Mouse (Mus musculus) adrenal gland, adult 18-20 months (tissue): ENCODE data around the gene Nfatc3. TPM values are rescaled to one million over a fixed set of nuclear protein-coding genes. Genes with fewer than 3 reads are reported as not detected.
"Not testable (repeated sequence)": the region's sequence is repeated elsewhere in the genome, so short reads cannot be mapped to it uniquely, and the experiment has no call there.

Experiments
- DNase-seq, 2 experiments: peaks; one replicate each; pipeline ENCODE4 v3.0.0; 2021 to 2022; ENCODE audit warnings: low spot score in 2 of 2
- long read RNA-seq, 2 experiments: library from polyadenylated mRNA; stranded (forward); transcript quantifications; one replicate each; pipeline ENCODE4 v2.0.0; 2021
- total RNA-seq, 2 experiments: library from RNA; stranded (reverse); gene quantifications; 1 replicate in 1 of 2; 2 replicates in 1 of 2; pipeline ENCODE4 v1.2.3; 2021

Nfatc3 gene
- 10 to 100 TPM; 34.5 to 50.9 TPM for total RNA-seq
- long read RNA-seq, experiment 1, full-length matches to known transcripts, result 5 of 16 reads
- long read RNA-seq, experiment 1, partial matches to known transcripts, result 5 of 16 reads
- long read RNA-seq, experiment 1, other reads (novel, unspliced or antisense), result 6 of 16 reads
- long read RNA-seq, experiment 2, partial matches to known transcripts, result 12 of 19 reads
- long read RNA-seq, experiment 2, other reads (novel, unspliced or antisense), result 6 of 19 reads

DNA sequence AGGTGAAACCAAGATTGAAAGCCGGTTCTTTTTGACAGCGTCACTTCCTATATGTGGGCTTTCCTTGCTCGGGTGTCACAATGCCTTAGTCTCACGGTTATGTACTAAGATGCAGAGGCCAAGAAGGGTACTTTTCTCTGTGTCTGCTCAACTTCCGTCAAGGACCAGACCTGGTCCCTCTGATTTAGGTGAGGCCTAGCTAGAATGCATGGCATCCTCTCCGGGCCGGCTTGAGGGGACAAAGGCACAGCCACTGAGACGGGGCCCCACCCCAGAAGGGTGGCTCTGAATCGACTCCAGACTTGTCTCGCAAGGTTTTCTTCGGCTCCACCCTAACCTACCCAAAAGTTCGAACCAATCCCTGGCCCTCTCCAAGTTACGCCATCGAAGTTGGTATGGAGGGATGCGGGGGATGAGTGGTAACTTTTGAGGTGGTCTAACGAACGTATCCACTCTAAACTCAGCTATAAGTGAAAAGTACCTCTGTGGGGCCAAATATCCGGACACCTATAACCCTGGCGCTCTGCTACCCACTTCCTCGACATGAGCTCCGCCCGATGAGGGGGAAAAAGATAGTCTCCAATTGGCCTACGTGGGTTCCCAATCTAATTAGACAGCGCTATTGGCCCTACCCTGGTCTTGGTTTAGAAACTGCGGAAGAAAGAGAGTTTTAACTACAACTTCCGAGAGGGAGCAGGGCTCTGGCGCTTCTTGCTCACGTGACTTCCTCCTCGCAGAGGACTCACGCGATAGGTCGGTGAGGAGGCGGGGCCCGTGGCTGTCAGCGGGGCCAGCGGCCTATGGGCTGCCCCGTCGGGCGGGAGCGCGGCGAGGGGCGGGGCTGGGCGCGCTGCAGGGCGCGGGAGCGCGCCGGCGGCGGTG is at the start of gene Nfatc3:
Nfatc3 (plus strand) TSS at position 110 of the 882 bp plus-strand sequence.
- DNase-seq, result peak; percentile 92 to 94

DNA sequence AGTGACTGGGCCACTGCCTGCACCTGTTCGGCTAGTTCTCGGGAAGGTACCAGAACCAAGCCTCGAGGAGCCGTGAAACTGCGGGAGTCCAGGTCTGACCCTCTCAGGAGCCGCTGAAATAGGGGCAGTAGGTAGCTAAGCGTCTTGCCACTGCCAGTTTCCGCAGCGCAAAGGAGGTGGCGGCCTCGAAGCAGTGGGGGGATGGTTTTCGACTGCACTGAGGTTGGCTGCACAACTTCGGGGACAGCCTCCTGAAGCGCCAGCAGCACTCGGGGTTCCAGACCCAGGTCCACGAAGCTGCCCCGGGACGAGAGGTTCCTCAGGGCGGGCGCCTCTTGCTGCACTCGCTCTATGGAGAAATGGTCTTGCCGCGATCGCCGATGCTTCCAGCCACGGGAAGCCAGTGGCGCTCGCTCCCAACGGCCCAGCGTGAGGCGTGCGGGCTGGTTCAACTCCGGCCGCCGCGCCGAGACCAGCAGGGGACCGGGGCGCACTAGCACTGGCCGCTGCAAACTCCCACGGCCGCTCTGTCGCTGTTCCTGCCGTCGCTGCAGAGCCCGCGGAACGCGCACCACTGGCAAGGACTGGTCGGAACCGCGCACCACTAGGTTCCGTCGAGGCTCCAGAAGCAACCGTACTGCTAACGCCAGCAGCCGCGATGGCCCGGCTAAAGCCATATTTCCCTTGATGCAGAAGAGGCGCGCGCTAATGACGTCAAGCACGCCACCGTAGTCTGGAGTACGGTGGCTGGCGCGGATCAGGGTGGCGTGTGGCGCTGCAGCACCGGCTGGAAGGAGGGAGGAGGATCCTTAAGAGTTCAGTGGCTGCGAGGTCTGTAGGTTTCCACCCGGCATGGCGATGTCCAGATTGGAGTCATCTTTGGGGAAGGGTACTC is 47.6 kb upstream of the Nfatc3 start:
- DNase-seq, result peak; percentile 93 to 94

DNA sequence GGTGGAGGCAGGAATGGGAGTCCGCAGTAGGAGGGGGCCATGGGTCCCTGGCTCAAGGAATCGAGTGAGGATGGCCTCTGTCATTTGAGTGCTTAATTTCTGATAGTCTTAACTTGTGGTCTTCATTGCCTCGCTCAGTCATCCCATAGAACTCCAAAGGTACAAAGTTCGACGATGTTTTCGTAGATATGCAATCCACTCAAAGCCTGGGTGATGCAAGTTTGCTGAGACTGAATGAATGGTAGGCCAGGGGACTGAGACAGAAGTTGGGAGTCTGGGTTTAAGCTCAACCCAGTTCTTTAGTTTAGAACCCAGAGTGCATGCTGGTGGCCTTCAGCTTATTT is 47.0 kb upstream of the Nfatc3 start, which contains the start of gene Ddx28:
Ddx28 (minus strand) TSS at position 240 of the 344 bp plus-strand sequence.
- no peak for DNase-seq

DNA sequence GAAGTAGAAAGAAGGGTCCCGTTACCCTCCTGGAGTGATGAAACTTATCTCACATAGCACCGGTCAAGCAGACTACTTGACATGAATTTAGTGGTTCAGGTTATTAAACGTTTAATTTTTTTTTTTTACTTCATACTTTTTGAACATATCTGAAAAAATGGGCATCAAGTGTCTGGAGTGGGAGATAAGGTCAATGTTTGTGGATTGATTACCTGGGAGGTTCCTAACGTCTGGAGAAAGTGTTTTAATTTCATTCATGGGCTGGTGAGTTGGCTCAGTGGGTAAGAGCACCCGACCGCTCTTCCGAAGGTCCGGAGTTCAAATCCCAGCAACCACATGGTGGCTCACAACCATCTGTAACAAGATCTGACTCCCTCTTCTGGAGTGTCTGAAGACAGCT is 46.4 kb upstream of the Nfatc3 start:
- DNase-seq, result not testable (repeated sequence)

DNA sequence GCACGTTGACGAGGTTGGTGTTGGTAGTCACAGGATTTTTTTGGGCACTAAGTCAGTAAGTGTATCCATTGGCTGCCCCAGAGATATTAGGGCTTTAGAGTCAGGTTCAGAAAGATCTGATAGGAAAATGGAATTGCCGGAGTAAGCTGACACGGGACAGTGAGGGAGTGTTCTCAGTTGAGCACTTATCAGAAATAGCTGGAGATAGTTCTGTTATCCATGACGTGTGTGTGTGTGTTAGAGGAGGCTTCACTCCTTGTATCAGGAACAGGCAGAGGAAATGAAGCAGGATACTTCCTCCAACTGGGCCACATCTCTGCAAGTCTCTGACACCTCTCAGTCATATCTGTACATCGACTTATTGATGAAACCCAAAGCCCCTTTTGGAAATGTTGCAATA is 42.4 kb upstream of the Nfatc3 start:
- DNase-seq, result no peak

DNA sequence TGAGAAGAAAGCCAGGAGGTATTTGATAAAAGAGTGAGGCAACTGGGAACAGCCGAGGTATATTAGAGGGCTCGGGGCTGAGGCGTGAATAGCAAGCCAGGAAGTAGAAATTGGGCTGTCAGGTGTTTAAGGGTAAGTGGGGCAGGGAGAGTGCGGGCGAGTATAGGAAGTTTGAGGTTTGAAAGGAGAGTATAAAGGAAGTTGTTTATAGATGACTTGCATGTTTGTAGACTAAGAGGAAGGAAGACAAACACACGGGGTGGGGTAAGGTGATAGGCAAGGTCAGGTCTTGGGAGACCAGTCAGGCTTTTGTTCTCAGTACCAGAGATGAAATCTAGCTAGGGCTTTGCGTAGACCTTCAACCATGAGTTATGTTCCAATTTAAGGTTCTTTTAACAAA is 41.5 kb upstream of the Nfatc3 start:
- DNase-seq, result no peak

DNA sequence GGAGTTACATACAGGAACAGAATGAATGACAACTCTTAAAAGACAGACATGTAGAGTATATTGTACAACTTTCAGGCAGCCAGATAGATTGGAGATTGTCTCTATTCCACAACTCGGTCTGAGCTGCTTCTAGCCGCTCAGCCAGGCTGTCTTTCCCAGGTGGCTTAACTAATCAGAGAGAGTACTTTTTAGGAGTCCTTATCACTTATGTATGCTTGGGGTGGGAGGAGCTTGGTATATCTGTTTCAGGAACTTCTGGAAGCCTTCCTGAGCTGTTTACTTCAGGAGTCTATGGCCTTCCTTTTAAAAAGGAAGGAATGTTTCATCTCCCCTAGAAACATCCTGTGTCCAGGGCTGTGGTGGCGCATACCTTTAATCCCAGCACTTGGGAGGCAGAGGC is 40.6 kb upstream of the Nfatc3 start:
- DNase-seq, result no peak

DNA sequence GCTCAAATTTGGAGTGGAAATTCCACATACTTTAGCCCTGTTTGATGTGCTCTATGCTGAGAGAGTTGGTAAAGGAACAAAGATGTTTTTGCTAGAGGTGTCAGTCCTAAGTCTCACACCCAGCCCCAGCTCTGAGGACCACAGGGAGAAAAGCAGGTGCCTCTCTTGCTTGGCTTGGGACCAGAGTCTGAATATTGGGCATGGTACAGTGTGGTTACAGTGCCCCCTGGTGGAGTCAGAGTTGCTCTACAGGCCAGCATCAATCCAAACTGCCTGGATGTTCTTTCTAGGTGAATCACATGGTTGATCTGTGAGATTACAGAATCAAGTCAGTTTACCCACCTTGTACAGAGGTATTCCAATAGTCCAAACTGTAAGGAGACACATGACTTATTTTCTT is 36.2 kb upstream of the Nfatc3 start:
- peak; percentile 73 to 81 for DNase-seq

DNA sequence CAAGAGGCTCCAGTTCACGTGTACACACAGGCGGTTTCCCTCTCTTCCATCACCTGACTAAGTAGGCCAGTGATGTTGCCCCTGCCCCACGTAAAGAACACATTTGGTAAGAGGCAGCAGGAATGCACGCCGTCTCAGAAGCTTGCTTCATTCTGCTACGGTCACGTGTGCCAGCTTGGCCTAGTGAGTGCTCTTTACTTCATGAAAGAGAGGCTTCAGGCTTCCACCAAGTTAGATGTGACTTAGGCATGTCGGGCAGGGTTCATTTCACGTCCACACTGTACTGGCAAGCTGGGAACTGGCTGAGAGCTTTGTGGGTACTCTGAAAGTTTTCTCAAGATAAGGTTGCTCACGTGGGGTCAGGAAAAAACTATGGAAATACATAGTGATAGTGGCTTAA is 19.9 kb upstream of the Nfatc3 start:
- no peak for DNase-seq

DNA sequence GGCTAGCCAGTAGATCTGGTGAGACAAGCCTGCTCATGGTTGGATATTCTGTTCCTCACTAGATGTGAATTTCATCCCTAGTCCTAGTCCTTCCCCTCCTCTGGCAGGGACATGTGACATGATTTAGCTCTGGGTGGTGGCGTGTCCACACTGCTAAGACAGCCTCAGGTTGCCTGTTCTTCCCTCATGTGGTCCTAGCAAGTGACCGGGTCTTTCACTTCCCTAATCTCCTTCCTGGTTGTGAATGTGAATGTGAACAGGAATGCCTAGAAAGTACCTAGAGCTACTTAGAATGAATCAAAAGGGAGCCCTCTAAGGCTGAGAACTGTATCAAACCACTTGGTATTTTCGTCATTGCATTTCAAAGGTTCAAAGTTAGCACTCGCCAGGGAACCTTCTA is 19.0 kb upstream of the Nfatc3 start:
- no peak for DNase-seq

DNA sequence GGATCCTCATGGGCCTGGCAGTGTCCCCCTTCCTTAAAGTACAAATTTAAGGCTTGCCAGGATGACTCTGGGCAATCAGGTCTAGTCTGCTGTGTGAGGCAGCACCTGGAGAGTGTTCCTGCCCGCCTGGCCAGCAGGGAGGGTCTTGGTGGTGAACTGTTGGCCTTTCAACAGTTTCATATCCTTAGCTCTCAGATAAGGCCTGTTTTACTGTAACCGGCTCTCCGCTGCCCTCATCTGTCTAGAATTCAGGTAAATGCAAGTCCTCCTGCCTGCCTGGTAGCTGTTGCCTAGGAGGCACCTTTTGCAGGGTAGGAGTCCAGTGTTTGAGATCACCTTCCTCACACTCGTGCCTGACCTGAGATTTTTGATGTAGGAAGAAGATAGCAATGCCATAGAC is 18.4 kb upstream of the Nfatc3 start:
- DNase-seq, result no peak

DNA sequence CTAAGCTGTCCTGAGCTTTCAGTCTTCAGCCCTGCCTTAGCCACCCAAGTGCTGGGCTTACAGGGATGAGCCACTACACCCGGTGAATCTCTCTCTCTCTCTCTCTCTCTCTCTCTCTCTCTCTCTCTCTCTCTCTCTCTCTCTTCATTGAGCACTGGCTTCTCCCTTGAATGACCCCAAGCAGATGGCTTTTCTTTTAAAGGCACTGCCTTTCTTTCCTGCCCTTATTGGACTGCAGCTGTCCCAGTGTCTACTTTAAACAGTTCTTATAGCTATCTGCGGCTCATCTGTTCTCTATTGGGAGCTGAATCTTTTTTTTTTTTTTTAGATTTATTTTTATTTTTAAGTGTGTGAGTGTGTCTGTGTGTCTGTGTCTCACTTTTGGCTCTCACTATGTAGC is 15.6 kb upstream of the Nfatc3 start:
- no peak for DNase-seq

DNA sequence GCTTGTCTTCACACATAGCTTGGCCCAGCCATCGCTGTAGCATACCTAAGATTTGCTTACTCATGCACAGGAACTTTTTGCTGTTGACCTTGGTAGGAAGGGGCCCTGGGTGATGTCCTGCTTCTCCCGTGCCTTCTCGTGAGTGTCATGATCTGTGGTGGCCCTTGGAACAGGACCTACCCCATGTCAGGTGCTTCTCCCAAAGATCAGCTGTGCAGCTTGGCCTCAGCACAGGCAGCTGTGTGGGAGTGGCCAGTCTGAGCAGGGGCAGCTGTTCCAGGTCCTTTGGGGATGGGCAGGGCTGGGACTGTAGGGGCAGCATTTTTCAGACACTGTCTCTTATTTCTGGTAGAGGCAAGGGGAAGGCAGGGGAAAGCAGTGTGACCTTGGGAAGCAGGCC is 14.5 kb upstream of the Nfatc3 start:
- DNase-seq, result no peak

DNA sequence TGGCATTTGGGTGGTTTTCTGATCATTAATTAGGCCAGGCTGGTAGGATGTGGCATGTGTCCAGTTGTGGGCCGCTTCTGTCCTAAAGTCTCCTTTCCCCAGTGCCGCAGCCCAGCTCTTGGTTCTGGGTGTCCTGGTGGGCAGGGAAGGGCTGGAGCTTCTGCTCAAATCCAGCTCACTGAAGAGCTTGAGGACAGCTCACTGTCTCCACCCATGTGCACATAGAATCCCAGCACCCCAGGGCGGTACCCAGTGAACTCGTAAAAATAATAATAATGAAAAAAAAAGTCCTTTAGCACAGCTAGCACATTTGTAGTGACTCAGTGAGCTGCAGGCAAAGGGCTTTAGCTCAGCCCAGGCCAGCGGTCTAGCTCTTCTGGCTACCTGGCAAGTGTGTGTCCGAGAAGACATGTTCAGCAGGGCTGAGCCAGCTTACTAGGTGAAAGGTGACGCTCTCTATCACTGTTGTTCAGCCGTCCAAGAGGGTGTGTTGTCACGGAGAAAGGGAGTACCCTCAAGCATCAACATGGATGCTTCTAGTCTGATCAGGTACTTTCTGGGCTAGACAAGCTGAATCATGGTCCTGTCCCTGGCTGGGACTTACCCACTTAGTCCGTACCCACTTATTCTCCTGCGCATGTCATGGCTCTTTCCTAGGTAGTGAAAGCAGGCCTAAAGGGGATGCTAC is 11.6 kb upstream of the Nfatc3 start:
- no peak for DNase-seq

DNA sequence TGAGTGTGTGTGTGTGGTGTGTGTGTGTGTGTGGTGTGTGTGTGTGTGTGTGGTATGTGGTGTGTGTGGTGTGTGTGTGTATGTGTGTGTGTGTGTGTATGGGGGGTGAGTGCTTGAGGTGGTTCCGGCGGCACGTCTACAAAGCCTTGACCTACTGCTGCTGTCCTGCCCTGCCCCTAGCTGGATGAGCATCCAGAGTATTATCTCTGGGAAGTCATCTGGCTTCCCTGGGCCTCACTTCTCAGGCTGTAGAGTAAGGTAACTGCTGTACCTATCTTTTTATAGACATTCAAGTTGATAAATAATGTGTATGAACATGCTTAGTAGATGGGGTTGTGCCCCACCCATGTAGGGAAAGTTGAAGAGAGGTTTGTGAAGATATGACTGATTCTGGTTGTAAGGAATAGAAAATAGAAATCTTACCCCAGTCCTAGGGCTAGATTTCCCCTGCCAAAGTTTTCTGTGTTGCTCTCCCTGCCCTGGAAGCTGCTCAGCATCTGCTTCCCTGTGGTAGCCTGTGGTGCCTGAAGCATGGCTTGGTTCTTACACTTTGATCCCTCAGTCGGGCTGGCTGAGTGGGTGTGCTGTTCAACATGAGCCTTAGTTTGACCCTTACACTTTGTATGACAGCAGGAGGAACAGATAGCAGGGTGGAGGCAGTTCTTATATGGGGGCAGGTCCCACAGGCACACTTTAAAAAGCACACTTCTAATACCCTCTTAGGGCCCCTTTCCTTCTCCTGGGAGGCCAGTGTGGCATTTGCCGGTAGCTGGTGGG is 10.6 kb upstream of the Nfatc3 start:
- no peak for DNase-seq

DNA sequence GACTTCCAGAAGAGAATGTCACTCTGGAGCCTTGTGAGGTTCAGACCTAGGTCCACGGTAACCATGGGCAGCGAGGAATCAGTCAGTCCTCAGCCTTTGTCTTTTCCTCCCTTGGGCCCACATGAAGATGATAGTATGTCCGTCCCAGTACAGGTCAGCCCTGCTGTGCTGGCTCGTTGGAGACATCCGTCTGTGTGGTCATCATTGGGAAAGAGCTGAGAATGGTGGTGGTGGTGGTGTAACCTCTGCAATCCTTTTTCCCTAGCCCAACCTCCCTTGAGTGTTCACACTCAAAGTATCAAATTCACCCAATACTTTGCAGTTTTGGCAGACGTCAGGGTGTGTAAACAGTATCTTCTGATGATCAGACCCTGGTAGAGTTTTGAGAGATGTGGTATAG is 8.8 kb upstream of the Nfatc3 start:
- no peak for DNase-seq

DNA sequence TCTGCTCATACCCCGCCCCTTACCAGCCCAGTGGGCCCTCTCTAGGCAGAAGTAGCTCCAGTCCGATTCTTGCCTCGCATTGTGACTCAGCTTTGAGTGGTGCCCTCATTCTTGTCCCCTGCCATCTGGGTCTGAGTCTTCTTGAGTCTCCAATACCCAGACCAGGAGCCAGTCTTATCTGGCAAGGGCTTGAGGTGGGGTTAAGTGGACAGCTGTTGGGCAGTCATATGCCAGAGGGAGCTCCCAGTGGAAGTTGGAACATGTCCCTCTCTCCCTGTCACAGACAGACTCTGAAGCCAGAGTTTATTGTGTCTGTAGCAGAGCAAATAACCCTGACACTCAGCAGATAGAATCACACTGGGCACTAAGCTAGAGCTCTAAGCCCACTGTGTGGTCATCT is 7.6 kb upstream of the Nfatc3 start:
- DNase-seq, result no peak

DNA sequence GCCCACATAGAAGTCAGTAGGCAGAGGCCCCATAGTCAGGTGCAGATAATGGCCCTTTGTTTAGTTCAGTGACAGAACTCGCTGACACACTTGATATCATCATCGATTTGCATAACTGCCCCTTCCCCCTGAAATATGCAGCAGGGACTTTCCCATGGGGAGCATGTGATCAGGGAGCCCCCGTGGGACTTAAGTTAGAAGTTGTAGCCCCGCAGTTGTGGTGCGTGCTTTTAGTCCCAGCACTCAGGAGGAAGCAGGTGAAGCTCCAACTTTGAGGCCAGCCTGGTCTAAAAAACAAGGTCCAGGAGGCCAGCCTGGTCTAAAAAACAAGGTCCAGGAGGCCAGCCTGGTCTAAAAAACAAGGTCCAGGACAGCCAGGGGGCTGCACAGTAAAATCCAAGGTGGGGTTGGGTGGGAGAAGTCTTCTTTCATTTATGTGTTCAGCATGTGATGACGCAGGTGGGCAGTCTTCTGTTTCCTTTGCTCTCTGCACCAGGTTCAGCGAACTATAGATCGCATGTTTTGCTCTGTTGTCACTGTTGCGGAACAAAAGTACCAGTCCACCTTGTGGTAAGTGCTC is 6.0 kb upstream of the Nfatc3 start:
- DNase-seq, result no peak

DNA sequence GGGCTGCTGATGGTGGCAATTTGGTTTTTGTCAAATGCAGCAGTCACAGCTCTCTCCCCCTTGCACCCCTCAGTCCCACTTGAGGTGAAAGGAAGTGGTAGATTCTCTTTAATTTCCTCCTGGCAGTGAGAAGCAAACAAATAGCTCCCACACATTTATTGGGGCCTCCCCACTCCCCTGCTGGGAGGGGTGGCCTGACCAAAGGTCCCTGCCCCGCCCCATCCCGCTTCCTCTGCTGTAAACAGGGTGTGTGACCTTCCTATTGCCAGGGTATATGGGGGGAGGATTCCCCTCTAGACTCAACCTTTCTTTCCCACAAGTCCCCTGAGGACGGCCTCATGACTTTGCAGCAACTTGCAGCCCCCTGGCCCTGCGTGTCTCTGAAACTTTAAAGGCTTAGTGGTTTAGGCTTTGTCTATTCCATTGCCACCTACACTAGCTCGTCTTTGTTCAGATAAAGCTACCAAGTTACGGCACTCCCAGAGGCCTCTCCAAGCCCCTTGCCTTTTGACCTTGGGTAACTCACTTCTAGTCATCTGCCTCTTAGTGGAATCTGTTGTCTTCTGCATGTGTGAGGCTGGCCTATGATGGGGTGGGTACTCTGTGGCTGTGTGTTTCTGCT is 4.3 kb upstream of the Nfatc3 start:
- DNase-seq, result no peak
